Mouse (Mus musculus): ENCODE measurements around the gene Gm10320. TPM values are rescaled to one million over a fixed set of nuclear protein-coding genes. Genes with fewer than 3 reads are reported as not detected.
A peak's percentile ranks its signal among the peaks of the same experiment; 100 is the strongest.

Gm10320 gene
- total RNA-seq (2021): not detected

DNA sequence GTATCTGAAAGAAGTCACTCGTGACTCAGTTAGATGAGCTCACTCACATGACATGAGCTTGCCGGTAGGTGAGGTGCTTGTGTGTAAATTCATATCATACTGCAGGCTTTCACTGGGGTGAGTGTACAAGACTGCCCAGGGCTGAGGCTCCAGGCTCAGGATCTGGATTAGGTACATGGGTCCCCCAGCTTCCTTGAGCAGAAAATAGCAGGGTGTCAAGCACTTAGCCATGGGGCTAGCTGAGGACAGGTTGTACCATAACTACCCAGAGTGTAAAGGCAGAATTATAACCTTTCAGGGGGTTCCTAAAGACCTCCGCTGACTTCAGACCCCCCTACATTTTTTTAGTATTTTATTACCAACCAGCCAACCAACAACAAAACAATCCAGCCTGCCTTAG is at the start of gene Gm10320:
TSS of gene Gm10320 (minus strand) at position 93 of the 400 bp plus-strand sequence.
- DNase-seq: no peak
- intact Hi-C loops (cut with DNase I): no loop called here

DNA sequence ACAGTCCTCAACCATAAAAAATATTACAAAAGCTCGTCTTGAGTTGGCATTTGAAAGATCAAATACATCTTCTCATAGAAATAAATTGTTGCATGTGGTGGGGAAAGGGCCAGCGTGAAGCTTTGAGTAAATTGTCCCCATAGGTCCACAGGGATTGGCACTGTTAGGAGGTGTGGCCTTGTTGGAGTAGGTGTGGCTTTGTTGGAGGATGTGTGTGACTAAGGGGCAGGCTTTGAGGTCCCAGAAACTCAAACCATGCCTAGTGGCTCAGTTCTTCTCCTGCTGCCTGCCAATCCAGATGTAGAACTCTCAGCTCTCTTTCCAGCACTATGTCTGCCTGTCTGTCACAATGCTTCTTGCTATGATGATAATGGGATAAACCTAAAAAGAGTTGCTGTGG is 49.8 kb upstream of the Gm10320 start:
- DNase-seq: no peak
- intact Hi-C loops (cut with DNase I): no loop called here

DNA sequence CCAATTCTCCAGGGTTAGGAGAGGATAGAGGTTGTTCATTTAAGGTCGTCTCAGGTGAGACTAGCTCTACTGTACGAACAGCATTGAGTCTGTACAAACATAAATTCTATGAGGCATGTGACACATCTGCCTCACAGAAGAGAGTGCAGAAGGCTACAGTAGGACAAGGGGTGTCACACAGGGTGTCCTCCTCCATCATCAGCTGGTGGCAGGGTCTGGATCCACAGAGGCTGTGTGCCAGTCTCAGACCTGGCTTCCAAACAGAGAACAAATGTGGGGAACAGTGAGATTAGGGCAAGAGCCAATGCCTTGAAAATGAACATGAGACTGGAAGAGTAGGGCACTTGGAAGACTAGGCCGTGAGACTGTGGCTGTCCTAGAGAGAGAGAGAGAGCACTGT is 48.4 kb upstream of the Gm10320 start:
- no peak for DNase-seq
- intact Hi-C loops (cut with DNase I): no loop called here

DNA sequence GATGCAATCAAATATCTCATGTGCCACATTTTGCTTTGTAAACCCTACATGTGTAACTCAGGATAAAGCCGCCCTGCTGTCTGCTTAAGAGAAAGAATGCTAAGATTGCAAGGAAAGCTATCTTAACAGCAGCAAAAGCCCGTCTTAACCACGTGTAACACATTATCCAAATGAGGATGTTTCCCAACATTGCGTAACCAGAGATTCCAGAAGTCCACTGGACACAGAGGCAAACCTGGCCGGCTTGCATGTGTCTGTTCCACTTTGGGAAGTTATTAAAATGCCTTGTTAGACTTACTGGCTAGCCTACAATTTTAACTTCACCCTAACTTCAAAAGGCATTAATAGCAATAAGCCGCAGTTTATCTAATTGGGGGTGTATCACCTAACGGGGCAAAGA is 47.5 kb upstream of the Gm10320 start:
- intact Hi-C loops (cut with DNase I): no loop called here
- DNase-seq: no peak

DNA sequence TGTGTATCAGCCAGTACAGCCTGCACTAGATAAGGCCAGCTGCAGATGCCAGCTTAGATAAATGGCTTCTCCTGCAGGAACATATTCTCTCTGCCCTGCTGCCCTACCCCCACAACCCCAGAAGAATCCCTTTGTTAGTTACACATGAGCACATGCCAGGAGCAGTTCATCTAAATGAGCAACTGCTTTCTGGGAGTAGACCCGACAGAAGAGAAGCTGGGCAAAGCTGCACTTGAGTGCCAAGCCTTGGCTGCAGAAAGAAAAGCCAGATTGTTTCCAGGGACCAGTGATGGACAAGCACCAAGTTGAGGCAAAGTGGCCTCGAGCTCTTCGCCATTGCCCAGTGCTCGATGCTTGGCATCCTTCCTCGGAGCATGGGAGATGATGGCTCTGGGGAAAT is 46.8 kb upstream of the Gm10320 start:
- no peak for DNase-seq
- intact Hi-C loops (cut with DNase I): no loop called here

DNA sequence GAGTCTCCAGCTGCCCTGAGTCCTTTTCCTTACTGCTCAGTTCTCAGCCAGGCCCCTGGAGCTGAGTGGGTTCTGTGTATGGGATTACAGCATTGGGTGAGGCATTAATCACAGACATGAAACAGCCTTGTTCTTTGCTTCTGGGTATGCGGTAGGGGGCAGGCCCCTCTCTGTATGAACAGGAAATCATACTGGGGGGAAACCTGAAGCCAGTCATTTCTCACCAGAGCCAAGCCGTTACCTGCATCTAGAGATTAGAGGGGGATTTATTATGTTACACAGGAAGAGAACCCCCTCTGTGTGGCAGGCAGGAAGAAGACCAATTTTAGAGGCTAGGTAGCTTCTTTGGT is 43.1 kb upstream of the Gm10320 start:
- intact Hi-C loops (cut with DNase I): no loop called here
- no peak for DNase-seq

DNA sequence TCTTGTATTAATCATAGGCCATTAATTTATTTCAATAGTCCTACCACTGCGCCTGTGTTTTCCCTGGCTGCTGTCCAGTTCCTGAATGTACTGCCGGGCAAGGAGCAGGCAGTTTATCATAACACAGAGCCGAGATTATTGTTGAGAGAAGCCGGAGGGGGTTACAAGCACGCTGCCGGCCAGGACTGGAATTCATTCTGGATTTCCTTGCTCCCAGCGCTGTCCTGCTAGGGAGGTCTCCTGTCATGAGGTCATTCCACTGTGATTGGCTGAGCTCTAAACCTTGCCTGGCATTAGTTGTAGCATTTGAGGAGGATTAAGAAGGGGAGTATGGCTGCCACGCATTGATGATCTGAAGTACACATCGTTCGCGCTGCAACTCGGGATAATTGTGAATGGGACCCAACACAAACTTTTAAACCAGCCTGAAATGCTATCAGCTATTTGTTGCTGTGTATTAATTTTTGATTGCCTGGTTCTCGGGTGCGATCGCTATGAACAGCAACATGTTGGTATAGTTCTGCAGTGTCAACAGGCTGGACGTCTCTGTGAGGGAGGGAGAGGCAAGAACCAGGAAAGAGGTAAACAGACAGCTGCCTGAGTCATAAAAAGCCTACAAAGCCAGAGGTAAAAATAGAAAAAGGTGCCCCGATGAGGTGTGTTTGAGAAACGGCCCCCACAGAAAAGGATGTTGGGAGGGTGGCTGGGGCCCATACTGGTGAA is 42.5 kb upstream of the Gm10320 start:
- intact Hi-C loops (cut with DNase I): no loop called here
- peak; percentile 48 to 56 for DNase-seq

DNA sequence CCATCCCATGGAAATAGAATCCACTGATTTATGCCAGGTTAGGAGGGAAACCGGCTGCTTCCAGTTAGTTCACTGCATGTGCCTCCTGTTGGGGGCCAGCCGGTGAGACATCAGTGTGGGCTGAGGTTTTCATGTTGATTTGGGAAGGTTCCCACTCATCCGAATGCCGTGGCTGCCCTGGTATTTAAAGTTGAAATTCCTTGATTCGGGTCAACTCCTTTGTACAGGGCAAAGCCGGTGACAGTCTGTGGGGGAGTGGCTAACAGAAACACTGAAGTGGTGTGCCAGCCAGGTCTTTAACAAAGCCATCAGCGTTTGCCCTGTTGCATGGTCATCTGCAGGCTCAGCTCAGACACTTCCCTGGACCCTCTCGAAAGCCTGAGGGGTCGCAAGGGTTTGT is 41.6 kb upstream of the Gm10320 start:
- DNase-seq: no peak

DNA sequence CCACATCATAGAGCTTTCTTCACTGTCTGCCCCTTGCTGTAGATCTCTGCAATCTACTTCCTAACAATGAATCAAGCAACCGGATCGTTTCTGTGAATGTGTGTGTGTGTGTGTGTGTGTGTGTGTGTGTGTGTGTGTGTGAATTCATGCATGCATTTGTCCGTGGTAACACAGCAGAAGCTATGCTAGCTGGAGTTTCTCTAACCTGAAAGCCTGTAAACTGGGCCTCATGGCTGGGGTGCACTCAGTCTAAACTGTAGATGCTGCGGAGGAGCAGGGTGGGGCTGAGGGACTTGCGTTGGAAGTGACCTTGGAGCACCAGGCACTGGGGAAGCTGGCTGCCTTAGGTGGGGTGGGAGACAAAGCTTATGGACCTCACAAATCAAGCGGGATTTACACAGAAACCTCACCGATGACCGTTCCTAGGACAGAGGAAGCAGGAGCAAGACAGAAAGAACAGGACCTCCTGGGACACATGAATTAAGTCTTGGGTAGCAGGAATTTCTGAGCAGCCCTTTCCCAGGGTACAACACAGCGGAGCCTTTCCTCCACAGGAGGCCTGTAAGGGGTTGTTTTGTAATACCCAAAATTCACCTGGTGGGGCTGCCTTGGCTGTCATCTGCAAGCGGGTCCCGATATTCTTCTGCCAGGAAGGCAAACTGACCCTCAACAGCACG is 41.0 kb upstream of the Gm10320 start:
- intact Hi-C loops (cut with DNase I): no loop called here
- DNase-seq: no peak

More for the DNA sequence above, 41.6 kb upstream of the Gm10320 start:
- intact Hi-C loops (cut with DNase I): no loop called here

DNA sequence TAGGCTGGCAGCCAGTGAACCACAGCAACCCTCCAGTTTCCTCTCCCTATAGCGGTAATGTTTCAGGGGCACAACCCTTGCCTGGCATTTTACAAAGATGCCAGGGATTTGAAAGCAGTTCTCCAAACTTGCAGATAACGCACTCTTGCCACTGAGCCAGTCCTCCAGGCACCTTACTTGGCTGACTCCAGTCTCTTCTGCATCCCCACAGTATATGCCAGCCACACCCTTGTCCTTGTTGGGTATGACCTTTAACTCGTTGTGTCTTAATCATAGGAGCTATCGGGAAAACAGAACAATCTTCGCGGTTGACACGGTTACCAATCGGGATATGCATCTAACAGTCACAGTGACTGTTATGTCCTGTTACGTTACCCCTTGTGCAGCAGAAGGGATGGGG is 40.2 kb upstream of the Gm10320 start:
- no peak for DNase-seq
- intact Hi-C loops (cut with DNase I): no loop called here

DNA sequence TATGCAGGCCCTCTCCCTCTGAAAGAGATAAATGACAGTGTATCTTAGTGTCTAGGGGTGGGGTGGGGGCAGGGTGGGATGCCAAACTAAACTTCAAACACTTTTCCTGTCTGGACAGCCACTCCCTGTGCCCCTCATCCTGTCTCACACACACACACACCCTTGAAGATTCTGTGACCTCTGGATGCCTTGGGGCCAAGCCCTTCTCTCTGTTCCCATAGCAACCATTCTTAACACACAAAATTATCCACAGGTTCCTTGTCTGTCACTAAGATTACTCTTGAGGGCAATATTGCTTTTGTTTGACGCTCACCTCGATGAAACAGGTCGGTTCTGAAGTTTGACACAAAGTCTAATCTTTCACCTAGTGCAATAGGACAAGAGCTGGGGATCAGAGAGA is 39.5 kb upstream of the Gm10320 start:
- intact Hi-C loops (cut with DNase I): no loop called here

DNA sequence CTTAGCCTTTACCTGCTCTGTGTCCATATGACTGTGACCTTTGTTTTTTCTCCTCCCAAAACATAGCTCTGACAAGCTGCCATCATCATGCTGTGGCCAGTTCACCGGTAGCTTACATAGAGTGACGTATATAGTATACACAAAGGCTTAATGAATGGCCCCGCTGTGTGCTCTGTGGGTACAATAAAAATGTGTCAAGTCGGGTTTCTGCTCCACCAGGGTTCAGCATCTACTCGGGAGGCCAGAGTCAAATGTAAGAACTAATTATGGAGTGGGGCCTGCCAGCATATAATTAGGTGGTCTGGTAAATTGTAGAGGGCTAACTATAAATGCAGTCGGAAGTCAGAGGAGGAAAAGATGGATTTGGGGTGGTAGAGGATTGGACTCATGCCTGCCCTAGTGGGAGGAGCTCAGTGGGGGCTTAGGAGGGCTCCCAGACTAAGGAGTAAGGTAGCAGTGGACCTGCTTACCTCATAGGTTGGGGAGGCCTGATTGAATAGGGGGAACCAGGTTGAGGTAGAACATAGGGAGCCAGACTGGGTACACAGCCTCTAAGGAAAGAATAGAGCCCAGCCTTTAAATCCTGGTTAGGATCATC is 32.0 kb upstream of the Gm10320 start:
- intact Hi-C loops (cut with DNase I): no loop called here
- DNase-seq: no peak

More for the DNA sequence above, 39.5 kb upstream of the Gm10320 start:
- DNase-seq: no peak

DNA sequence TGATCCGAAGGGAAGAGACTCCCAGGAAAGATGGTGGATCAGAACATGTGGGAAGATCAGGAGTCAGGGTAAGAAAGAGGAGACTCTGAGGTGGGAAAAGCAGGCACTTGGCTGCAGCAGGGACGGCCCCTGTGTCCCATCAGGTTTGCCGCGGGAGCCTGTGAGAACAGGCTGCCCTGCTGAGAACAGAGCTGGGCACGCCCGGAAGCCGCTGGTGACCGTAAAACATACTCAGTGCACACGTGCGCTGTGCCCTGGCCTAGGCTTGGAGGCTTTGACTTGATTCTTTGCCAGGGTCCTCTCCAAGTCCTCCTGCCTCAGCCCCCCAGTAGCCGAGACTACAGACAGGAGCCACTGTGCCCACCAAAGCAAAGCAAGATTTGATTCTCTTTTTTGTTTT is 26.5 kb upstream of the Gm10320 start:
- DNase-seq: no peak
- intact Hi-C loops (cut with DNase I): no loop called here

DNA sequence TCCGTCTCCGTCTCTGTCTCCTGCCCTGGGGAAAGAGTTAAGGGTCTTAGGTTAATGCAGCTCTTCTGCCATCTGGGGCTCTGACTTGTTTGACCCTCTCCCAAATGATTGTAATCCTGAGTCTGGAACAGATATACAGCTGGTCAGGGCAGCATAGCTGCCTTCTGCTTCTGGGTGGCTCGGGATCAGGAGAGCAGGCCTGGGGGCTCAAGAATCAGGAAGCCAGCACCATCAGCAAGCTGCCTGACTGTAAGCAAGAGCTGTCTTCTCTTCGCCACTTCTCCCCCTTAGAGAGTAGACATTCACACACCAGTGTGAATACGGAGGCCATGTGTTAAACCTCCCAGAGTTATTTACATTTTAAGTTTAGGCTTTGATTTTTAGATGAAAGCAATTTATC is 25.9 kb upstream of the Gm10320 start:
- intact Hi-C loops (cut with DNase I): no loop called here
- no peak for DNase-seq

DNA sequence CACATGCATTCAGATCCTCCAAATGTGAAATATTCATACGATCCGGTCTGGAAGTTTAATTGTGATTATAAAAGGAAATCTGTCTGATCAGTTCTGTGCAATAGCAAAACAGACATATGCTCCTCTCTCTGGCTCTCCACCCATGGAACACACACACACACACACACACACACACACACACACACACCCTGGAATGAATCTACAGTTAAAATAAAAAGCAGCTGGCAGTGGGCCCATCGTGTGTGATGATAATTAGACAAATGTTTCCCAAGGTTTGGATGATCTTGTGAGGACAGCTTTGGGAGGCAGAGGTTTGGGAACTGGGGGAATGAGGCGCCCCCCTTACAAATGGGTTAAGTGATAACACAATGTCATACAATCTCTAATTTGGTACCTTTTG is 25.2 kb upstream of the Gm10320 start:
- no peak for DNase-seq
- intact Hi-C loops (cut with DNase I): no loop called here

DNA sequence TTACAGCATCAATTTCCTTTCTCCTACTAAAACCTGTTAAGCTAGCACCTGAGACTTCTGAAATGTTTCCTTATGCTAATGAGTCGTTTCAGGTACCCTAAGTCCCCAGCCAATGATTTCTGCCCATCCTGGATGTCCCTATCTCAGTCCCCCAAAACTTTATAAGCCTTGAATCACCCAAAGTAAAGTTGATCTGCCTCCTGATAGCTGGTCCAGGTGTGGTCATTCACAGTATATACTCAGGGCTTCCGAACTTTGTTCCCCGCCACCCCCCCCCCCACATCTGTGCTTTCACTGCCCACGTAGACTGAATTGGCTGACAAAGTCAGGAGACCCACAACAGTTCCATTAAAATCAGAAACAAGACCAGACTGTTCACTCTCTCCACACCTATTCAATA is 20.3 kb upstream of the Gm10320 start:
- intact Hi-C loops (cut with DNase I): no loop called here
- DNase-seq: no peak

DNA sequence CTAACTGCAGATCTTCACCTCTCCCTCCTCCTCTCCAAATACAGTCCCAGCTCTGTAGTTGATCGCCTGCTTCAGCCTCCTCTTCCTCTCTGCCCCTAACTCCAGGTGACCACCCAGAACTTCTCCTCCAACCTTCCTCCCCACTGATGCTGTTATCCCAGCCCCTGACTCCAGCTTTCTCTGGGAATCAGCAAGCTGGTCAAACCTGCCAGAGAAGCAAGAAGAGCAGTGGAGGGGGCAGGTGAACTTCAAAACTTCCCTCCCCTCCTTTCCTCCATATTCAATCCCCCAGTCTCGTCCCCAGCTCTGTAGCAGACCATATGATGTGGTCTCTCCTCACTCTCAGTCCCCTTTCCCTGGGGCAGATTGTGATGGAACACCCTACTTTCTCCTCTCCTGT is 15.9 kb upstream of the Gm10320 start:
- DNase-seq: no peak
- intact Hi-C loops (cut with DNase I): no loop called here

DNA sequence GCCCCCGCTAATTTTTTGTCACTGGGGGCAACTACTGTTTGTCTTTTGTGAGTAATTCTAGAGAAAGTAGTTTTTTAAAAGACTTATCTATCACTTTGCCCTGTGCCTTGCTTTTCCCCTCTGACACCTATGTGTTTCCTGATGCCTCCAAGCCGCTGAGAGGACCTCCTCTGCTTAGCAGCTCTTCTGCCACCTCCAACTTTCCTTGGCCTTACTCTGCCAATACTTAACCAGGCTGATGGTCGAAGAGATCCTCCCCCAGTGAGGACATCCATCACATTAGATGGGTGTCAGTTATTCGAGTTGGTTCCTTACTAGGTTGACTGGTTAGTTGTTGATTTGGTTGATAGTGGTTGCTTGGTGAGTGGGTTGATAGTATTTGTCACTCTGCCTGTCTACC is 14.7 kb upstream of the Gm10320 start:
- DNase-seq: no peak
- intact Hi-C loops (cut with DNase I): no loop called here

DNA sequence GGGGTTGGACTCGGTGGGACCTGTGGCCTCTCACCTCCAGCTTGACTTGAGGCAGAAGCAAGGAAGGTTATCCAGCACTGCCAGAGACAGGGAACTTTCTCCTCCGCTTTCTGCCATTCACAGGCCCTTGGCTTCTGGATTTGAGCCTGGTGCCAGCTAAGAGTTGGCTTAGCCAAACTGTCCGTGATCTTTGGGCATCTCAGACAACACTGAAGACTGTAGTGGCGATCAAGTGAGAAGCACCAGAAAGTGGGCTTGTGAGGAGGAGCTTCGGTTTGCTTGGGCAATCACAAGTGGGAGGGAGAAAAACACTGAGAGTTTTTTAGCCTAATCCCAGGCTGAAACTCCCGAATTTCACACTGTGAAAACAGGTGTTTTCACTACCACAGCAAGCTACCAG is 14.2 kb upstream of the Gm10320 start:
- no peak for DNase-seq
- intact Hi-C loops (cut with DNase I): no loop called here

DNA sequence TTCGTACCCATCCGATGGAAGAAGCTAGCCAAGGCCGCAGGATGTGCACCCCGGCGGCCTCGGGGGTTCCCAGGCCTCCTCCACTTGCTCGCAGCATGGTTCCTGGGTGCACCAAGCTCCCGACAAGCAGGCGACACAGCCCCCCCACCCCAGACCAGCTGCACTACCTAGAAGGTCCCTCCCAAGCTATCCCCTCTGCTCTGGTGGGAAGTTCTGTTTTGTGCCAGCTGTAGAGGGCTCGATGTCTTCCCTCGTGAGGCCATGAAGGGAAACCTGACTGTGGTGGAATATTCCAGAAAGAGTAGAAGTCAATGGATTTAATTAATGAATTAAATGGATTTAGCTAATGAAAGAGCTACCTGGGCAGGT is 13.7 kb upstream of the Gm10320 start:
- no peak for DNase-seq
- intact Hi-C loops (cut with DNase I): no loop called here

DNA sequence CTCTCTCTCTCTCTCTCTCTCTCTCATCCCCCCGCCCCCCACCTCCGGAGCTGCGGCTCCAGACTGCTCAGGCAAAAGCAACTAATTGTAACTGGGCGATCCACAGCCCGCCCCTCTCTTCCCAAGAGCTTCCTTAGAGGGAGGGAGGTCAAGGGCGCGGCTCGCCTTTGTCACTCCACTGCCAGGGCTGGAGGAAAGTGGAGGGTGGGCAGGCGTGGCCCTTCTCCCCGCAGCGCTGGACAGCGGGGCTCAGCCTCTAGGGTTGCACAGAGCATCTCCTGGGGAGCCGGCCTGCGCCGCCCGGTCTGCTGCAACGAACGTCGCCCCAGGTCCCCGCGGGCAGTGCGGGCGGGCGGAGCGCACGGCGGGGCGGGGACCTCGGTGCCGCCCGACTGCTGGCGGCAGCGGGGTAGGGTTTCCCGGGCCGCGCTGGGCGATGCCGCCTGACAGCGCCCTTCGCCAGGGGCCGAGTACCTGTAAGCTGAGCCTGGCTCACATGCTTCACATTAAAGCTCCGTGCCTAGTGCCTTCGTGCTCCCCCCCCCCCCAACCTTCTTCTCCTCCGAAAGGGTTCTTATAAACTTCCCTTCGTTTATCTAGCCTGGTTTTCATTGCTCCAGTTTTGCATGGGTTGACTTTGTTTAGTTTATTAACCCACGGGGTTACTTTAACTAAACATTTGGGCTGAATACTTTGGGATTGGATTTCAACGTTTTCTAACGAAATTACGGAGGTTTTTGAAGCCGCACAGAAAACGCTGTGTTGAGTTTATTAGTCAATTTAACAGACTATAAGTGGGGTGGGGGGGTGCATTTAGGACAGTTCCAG is 13.1 kb upstream of the Gm10320 start:
- intact Hi-C loops (cut with DNase I): loop anchor here (5.0 kb wide), 2 partner anchors 82 to 153 kb away; partner anchors contain the start of gene Foxd1
- DNase-seq: peak in 1 of 2 experiments; percentile 22
